Mouse (Mus musculus): ENCODE results near the gene Cx3cl1. TPM values are rescaled to one million over a fixed set of nuclear protein-coding genes. Genes with fewer than 3 reads are reported as not detected.
A peak's percentile ranks its signal among the peaks of the same experiment; 100 is the strongest.

Gene Cx3cl1
- polyA plus RNA-seq, 1 experiment from 2014 or later, result 41.3 TPM

GRCm38 (mm10) chr8:94778036-94778435 lies 6.2 kb downstream of the Cx3cl1 start:
- WGBS, result 65% methylated on average over 10 of the region's 10 CpGs
- Histone ChIP-seq H3K4me2 (no peak overlapping the region), H3K9me3 (no peaks in the 10 kb centered on the region)

GRCm38 (mm10) chr8:94778473-94778872 lies 6.7 kb downstream of the Cx3cl1 start:
- Histone ChIP-seq H3K4me2 (no peak overlapping the region), H3K4me3 (no peak overlapping the region), H3K4me1 (peaks cover 27% of the 10 kb centered on the region), H3K9me3 (no peaks in the 10 kb centered on the region), H3K27ac (no peak overlapping the region), H3K36me3 (replicated peaks) (no peaks in the 10 kb centered on the region), H3K9ac (no peak overlapping the region), H3K27me3 (replicated peaks) (no peaks in the 10 kb centered on the region)
- WGBS, result 69% methylated on average over 5 of the region's 5 CpGs
- no peak for ATAC-seq (replicated peaks)

More at GRCm38 (mm10) chr8:94778036-94778435, 6.2 kb downstream of the Cx3cl1 start:
- no peak overlapping the region for H3K9ac ChIP-seq
- no peaks in the 10 kb centered on the region for H3K36me3 ChIP-seq (replicated peaks)
- no peak overlapping the region for H3K27ac ChIP-seq
- no peak for ATAC-seq (replicated peaks)
- no peaks in the 10 kb centered on the region for H3K27me3 ChIP-seq (replicated peaks)
- H3K4me3 ChIP-seq, result no peak overlapping the region
- H3K4me1 ChIP-seq, result peaks cover 31% of the 10 kb centered on the region

GRCm38 (mm10) chr8:94778895-94779533 lies 7.2 kb downstream of the Cx3cl1 start:
- no peak overlapping the region for H3K27ac ChIP-seq
- WGBS, result 76% methylated on average over 10 of the region's 10 CpGs

DNA sequence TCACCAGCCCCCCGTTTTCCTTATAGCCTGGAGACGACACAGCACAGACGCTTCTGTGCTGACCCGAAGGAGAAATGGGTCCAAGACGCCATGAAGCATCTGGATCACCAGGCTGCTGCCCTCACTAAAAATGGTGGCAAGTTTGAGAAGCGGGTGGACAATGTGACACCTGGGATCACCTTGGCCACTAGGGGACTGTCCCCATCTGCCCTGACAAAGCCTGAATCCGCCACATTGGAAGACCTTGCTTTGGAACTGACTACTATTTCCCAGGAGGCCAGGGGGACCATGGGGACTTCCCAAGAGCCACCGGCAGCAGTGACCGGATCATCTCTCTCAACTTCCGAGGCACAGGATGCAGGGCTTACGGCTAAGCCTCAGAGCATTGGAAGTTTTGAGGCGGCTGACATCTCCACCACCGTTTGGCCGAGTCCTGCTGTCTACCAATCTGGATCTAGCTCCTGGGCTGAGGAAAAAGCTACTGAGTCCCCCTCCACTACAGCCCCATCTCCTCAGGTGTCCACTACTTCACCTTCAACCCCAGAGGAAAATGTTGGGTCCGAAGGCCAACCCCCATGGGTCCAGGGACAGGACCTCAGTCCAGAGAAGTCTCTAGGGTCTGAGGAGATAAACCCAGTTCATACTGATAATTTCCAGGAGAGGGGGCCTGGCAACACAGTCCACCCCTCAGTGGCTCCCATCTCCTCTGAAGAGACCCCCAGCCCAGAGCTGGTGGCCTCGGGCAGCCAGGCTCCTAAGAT lies 7.9 kb downstream of the Cx3cl1 start:
- Histone ChIP-seq H3K36me3 (replicated peaks) (no peaks in the 10 kb centered on the region), H3K27me3 (replicated peaks) (no peaks in the 10 kb centered on the region), H3K4me2 (no peak overlapping the region), H3K4me1 (peaks cover 18% of the 10 kb centered on the region), H3K4me3 (no peak overlapping the region), H3K9ac (no peak overlapping the region), H3K9me3 (no peaks in the 10 kb centered on the region), H3K27ac (no peak overlapping the region)
- ATAC-seq (replicated peaks), result no peak
- WGBS, result 95% methylated on average over 16 of the region's 16 CpGs

More at GRCm38 (mm10) chr8:94778895-94779533, 7.2 kb downstream of the Cx3cl1 start:
- H3K27me3 ChIP-seq (replicated peaks), result no peaks in the 10 kb centered on the region
- peaks cover 21% of the 10 kb centered on the region for H3K4me1 ChIP-seq
- ATAC-seq (replicated peaks), result no peak
- H3K4me2 ChIP-seq, result no peak overlapping the region
- H3K4me3 ChIP-seq, result no peak overlapping the region
- no peaks in the 10 kb centered on the region for H3K36me3 ChIP-seq (replicated peaks)
- no peak overlapping the region for H3K9ac ChIP-seq
- H3K9me3 ChIP-seq, result no peaks in the 10 kb centered on the region

DNA sequence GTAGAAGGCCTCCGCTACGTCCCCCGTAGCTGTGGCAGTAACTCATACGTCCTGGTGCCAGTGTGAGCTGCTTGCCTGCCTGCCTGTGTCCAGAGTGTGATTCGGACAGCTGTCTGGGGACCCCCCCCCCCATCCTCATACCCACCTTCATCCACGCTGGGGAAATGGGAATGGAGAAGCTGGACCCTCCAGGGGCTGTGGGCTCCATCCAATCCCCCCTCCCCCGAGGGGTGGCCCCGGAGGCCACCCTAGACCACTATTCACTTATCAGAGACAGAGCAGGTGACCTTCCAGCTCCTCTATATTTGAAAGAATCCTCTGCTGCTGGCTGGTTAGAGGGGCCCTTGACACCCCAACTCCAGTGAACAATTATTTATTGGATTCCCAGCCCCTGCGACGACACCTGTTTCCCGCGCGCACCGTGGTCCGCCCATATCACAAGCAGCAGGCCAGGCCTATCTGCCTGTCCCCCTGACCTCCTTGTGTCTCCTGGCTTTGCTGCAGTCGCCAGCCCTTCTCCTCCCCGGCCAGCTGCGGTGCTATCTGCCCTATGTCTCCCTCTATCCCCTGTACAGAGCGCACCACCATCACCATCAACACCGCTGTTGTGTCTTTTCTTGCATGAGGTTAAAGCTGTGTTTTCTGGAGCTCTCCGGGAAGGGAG lies 8.8 kb downstream of the Cx3cl1 start:
- 84% methylated on average over 21 of the region's 21 CpGs for WGBS
- no peaks in the 10 kb centered on the region for H3K9me3 ChIP-seq

DNA sequence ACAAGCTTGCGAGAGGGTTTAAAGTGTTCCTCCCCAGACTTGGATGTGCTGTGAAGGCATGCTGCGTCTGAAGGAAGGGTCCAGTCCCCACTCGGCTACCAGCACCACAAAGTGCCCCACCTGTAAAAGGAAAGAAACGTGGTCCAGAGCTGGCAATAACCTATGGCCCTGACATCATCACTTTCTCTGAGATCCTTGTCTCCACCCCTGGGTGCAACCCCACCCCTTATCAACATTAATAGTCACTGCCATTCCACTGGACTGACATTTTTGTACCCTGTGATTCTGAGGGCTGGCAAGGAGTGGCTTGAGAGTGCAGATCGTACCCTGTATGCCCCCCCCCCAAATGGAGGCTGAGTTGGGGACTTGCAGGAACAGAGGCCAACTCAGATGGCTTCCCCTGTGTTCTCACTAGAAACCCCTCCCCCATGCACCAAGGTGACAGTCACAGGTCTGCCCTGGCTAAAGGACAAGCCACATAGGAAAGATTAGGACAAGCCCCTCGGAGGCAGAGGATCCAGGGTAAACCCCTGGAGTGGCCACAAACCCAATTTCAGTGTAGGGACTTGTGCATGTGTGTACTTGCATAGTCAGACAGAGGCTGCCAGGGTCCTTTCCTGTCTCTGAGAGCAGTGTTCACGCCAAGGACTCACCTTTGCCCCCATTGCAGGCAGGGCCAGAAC lies 9.5 kb downstream of the Cx3cl1 start:
- no peak for ATAC-seq (replicated peaks)
- no peaks in the 10 kb centered on the region for H3K9me3 ChIP-seq
- H3K4me3 ChIP-seq, result no peak overlapping the region
- H3K4me2 ChIP-seq, result no peak overlapping the region
- H3K36me3 ChIP-seq (replicated peaks), result no peaks in the 10 kb centered on the region
- no peaks in the 10 kb centered on the region for H3K27me3 ChIP-seq (replicated peaks)
- WGBS, result 58% methylated on average over 7 of the region's 7 CpGs
- H3K27ac ChIP-seq, result no peak overlapping the region
- no peak overlapping the region for H3K9ac ChIP-seq
- peaks cover 18% of the 10 kb centered on the region for H3K4me1 ChIP-seq

More for the DNA sequence above, 8.8 kb downstream of the Cx3cl1 start:
- no peak overlapping the region for H3K4me3 ChIP-seq
- H3K4me2 ChIP-seq, result no peak overlapping the region
- H3K27ac ChIP-seq, result no peak overlapping the region
- H3K4me1 ChIP-seq, result peaks cover 18% of the 10 kb centered on the region
- no peak for ATAC-seq (replicated peaks)
- no peak overlapping the region for H3K9ac ChIP-seq
- H3K36me3 ChIP-seq (replicated peaks), result no peaks in the 10 kb centered on the region
- no peaks in the 10 kb centered on the region for H3K27me3 ChIP-seq (replicated peaks)

DNA sequence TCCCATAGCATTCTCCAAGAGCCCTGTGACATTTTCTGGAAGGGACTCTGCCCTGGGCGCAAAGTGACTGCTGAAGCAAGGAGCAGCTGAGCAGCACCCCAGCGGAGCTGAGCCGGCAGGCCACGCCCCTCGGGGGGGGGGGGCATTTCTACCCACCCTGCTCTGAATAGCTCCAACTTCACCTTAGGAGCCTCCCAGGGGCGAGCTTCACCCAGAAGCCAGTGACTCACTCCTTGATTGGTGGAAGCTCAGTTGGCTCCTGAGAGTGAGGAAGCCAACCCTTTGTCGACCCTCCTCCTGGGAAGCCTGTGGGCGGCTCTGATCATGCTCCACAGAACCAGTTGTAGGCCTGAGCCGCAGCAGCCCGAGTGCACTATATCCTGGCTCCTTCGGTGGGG lies 10.0 kb downstream of the Cx3cl1 start:
- no peak overlapping the region for H3K4me2 ChIP-seq
- 0 out of 2 replicates have a peak, but pooled peaks have one; percentile 20 for ATAC-seq (replicated peaks)

GRCm38 (mm10) chr8:94783890-94784289 lies 12.1 kb downstream of the Cx3cl1 start:
- Histone ChIP-seq H3K9ac (no peak overlapping the region), H3K4me1 (peaks cover 6% of the 10 kb centered on the region), H3K27me3 (replicated peaks) (no peaks in the 10 kb centered on the region), H3K4me2 (no peak overlapping the region), H3K27ac (no peak overlapping the region), H3K9me3 (no peaks in the 10 kb centered on the region), H3K4me3 (no peak overlapping the region), H3K36me3 (replicated peaks) (no peaks in the 10 kb centered on the region)
- ATAC-seq (replicated peaks), result no peak
- WGBS, result 88% methylated on average over 4 of the region's 4 CpGs

More for the DNA sequence above, 10.0 kb downstream of the Cx3cl1 start:
- 13% methylated on average over 11 of the region's 11 CpGs for WGBS
- no peak overlapping the region for H3K9ac ChIP-seq
- no peaks in the 10 kb centered on the region for H3K9me3 ChIP-seq
- no peaks in the 10 kb centered on the region for H3K27me3 ChIP-seq (replicated peaks)
- H3K4me3 ChIP-seq, result no peak overlapping the region
- peaks cover 18% of the 10 kb centered on the region for H3K4me1 ChIP-seq
- H3K27ac ChIP-seq, result no peak overlapping the region
- no peaks in the 10 kb centered on the region for H3K36me3 ChIP-seq (replicated peaks)

- no peak overlapping the region for H3K4me3 ChIP-seq
- ATAC-seq (replicated peaks), result no peak
These were observed 13.6 kb downstream of the Cx3cl1 start for GRCm38 (mm10) chr8:94785247-94785985.

GRCm38 (mm10) chr8:94785995-94786595 lies 14.3 kb downstream of the Cx3cl1 start:
- Histone ChIP-seq H3K9ac (no peak overlapping the region), H3K27me3 (replicated peaks) (no peaks in the 10 kb centered on the region), H3K9me3 (no peaks in the 10 kb centered on the region), H3K36me3 (replicated peaks) (no peaks in the 10 kb centered on the region), H3K4me1 (peaks cover 5% of the 10 kb centered on the region), H3K27ac (no peak overlapping the region), H3K4me2 (no peak overlapping the region), H3K4me3 (no peak overlapping the region)
- no peak for ATAC-seq (replicated peaks)
- WGBS, result 74% methylated on average over 6 of the region's 6 CpGs

More at GRCm38 (mm10) chr8:94785247-94785985, 13.6 kb downstream of the Cx3cl1 start:
- Histone ChIP-seq H3K27ac (no peak overlapping the region), H3K4me1 (peaks cover 5% of the 10 kb centered on the region), H3K9me3 (no peaks in the 10 kb centered on the region), H3K36me3 (replicated peaks) (no peaks in the 10 kb centered on the region), H3K4me2 (no peak overlapping the region), H3K9ac (no peak overlapping the region), H3K27me3 (replicated peaks) (no peaks in the 10 kb centered on the region)
- 69% methylated on average over 12 of the region's 12 CpGs for WGBS
